Mouse (Mus musculus) midbrain, embryonic 16.5 days (tissue): ENCODE measurements around the gene H2-DMb2. TPM values are rescaled to one million over a fixed set of nuclear protein-coding genes. Genes with fewer than 3 reads are reported as not detected.

Experiments used
- ATAC-seq: fragments of 200-750 bp; cut with Nextera tagmentation; 2 replicates; pipeline ENCODE4 v1.8.0; 2017; ENCODE audit warnings: moderate TSS enrichment
- H3K27ac ChIP-seq: fragments of 300-500 bp; sonication (generic); 2 replicates; pipeline ENCODE4 v1.5.1; 2014; ENCODE audit warnings: mild to moderate bottlenecking, low read length, mixed read lengths
- H3K27me3 ChIP-seq: fragments of 300-500 bp; sonication (generic); 2 replicates; pipeline ENCODE4 v1.6.1; 2014; ENCODE audit warnings: low read depth, low read length, mixed read lengths; ENCODE audit not compliant: control insufficient read depth, insufficient read depth
- H3K36me3 ChIP-seq: fragments of 300-500 bp; sonication (generic); 2 replicates; pipeline ENCODE4 v1.6.1; 2014; ENCODE audit warnings: mild to moderate bottlenecking, low read length, moderate library complexity, mixed read lengths; ENCODE audit not compliant: control insufficient read depth, insufficient read depth
- H3K4me1 ChIP-seq: fragments of 300-500 bp; sonication (generic); 2 replicates; pipeline ENCODE4 v1.6.1; 2014; ENCODE audit warnings: mild to moderate bottlenecking, low read length, mixed read lengths; ENCODE audit not compliant: control insufficient read depth, insufficient read depth
- H3K4me2 ChIP-seq: fragments of 300-500 bp; sonication (generic); 2 replicates; pipeline ENCODE4 v1.6.1; 2014; ENCODE audit warnings: mild to moderate bottlenecking, low read length, mixed read lengths
- H3K4me3 ChIP-seq: fragments of 300-500 bp; sonication (generic); 2 replicates; pipeline ENCODE4 v1.5.1; 2014; ENCODE audit warnings: low read depth, mild to moderate bottlenecking, low read length, moderate library complexity, mixed read lengths
- H3K9ac ChIP-seq: fragments of 300-500 bp; sonication (generic); 2 replicates; pipeline ENCODE4 v1.6.1; 2014; ENCODE audit warnings: low read depth, low read length, mixed read lengths
- H3K9me3 ChIP-seq: fragments of 300-500 bp; sonication (generic); replicated peaks from 2 replicates; pipeline ENCODE4 v1.6.1; 2014; ENCODE audit warnings: mild to moderate bottlenecking, low read length, mixed read lengths; ENCODE audit not compliant: control insufficient read depth, poor library complexity, severe bottlenecking
- WGBS: fragments of 180-500 bp; shearing (Covaris S2); extraction: QIAGEN DNeasy Blood & Tissue Kit; methylation state at CpG from one replicate; pipeline ENCODE4 v1.1.7; 2014; 5-methylcytosine and 5-hydroxymethylcytosine counted together
- polyA plus RNA-seq: library from polyadenylated mRNA; unstranded; fragments of >200 nt; fragmentation: Nextera tagmentation; extraction: Ambion mirVana; gene quantifications from 2 replicates; pipeline ENCODE4 v1.2.1, GENCODE M21; 2015

Gene H2-DMb2
- polyA plus RNA-seq, 1 experiment from 2014 or later = 0.49 TPM

DNA sequence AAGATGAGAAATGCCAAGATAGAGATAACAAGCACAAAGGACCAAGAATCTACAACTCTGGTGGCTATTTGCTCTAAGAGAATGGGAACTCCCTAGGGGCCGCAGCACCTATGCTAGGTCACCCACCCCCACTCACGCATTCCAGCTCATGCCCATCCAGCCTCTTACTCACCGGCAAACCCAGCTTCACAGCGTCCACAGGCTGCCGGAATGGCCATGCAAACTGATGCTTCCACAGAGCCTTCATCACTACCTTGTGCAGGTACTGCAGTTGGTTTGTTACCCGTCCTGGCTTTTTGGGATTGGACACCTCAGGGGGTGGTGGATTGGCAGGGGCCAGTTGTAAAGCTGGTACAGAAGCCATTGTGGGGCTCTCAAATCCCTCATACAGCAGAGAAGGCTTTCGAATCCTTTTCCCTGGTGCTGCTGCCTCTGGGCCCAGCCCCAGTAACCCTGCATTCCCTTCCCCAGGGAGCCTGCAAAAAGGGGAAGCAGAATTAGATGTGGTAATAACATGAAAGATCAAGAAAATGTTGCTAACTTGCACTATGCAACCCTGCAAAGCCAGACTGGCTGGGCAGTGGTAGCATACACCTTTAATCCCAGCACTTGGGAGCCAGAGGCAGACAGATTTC, 26.3 kb upstream of the H2-DMb2 start:
- H3K36me3 ChIP-seq = peaks cover 44% of the 10 kb centered on the region
- no peak for ATAC-seq
- H3K9ac ChIP-seq = peak overlapping the region; percentile 56
- WGBS = 28% methylated on average over 7 of the region's 7 CpGs
- H3K27ac ChIP-seq = no peak overlapping the region
- peaks cover 18% of the 10 kb centered on the region for H3K4me1 ChIP-seq
- H3K4me2 ChIP-seq = peak overlapping the region; percentile 84
- peak overlapping the region; percentile 88 for H3K4me3 ChIP-seq
- H3K27me3 ChIP-seq = no peaks in the 10 kb centered on the region
- H3K9me3 ChIP-seq = no peaks in the 10 kb centered on the region

DNA sequence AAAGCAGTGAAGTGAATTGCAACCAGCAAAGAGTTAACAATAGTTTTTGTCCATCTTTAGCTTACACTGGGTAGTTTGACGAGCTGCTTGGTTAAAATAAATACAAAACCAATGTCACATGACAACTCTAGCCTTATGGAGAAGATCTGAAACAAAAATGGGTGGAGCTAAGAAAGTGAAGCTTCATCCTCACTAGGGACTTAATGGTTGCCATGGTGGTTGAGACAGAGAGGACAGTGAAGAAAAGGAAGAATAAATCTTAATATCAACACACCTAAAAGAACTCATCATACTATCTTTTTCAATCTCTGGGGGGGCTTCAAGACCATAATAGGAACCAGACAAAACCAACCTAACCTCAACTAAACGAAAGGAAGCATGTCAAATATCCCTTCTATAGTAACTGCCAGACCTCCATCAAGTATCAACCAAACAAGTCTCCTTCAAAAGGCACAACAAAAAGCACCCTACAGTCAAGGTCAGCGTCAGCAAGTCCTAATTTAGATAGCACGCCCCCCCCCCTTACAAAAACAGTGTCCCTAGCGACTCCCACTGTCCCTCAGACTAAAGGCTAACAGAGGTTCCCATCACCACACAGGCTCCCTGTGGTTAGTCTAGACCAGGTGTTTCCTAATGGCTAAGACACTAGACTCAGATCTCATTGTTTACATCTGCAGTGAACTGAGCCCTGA, 25.5 kb upstream of the H2-DMb2 start:
- ATAC-seq = no peak
- Histone ChIP-seq H3K27ac (peak overlapping the region; percentile 100), H3K4me1 (peaks cover 18% of the 10 kb centered on the region), H3K4me3 (peak overlapping the region; percentile 88), H3K4me2 (peak overlapping the region; percentile 84), H3K9ac (peak overlapping the region; percentile 85), H3K27me3 (no peaks in the 10 kb centered on the region), H3K9me3 (no peaks in the 10 kb centered on the region), H3K36me3 (peaks cover 36% of the 10 kb centered on the region)
- 0% methylated on average over 5 of the region's 5 CpGs for WGBS

DNA sequence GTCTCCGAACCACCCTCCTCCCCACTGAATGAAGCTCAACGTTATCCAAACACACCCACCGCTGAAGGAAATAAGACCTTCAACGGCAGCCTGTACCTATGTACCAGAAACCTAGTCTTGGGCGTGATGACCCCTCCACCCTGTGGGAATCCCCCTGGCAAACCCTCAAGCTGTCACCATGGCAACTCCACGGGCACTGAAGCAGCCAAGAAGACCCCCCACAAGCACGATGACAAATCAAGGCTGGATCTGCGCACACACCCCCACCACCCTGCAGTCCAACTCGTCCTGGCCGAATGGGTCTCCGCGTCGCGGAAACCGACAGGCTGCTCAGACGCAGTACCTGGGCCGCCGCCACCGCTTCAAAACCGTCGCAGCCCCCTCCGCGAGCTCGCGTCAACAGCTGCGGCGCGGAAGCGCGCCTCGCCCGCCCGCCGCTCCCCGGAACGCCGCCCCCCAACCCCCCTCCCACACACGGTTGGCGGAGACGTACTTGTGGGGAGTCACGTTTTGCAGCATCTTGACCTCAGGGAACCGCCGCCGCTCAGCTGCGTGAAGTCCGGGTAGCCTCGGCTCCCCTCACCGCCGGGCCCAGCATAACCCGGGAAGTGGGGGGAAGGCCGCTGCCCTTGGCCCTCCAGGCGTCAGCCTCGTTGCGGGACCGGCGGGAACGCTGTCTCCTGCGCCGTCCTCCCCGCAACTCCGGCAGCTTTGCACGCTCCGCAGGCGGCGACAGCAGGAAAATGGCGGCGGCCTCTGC, 24.8 kb upstream of the H2-DMb2 start:
- H3K27ac ChIP-seq = peak overlapping the region; percentile 100
- H3K9ac ChIP-seq = peak overlapping the region; percentile 85
- peaks cover 29% of the 10 kb centered on the region for H3K36me3 ChIP-seq
- H3K4me3 ChIP-seq = peak overlapping the region; percentile 88
- no peaks in the 10 kb centered on the region for H3K27me3 ChIP-seq
- H3K4me1 ChIP-seq = peaks cover 20% of the 10 kb centered on the region
- no peaks in the 10 kb centered on the region for H3K9me3 ChIP-seq
- WGBS = under 1% methylated on average over 67 of the region's 67 CpGs
- H3K4me2 ChIP-seq = peak overlapping the region; percentile 84
- no peak for ATAC-seq

DNA sequence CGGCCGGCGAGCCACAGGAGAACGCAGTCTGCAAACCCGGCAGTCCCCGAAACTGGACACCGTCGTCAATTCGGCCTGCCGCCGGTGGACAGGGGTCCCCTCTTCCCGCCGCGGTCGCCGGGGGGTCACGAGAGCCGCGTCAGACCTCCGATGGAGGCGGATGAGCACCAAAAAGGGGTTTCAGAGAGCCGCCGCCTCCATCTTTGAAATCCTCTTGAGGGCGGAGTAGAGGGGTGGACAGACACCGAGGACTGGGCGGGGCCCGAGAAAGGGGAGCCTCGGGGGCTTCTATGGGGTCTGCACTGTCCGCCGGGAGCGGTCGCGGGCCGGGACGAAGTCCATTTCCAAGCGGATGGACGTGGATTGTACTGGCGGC, 24.2 kb upstream of the H2-DMb2 start:
- Histone ChIP-seq H3K9ac (peak overlapping the region; percentile 85), H3K27me3 (no peaks in the 10 kb centered on the region), H3K27ac (peak overlapping the region; percentile 100), H3K36me3 (peaks cover 23% of the 10 kb centered on the region), H3K4me3 (peak overlapping the region; percentile 88), H3K4me2 (peak overlapping the region; percentile 84), H3K4me1 (peaks cover 26% of the 10 kb centered on the region), H3K9me3 (no peaks in the 10 kb centered on the region)
- whole genome bisulfite sequencing = 0% methylated on average over 38 of the region's 38 CpGs
- no peak; the same call in 1 of the 2 replicates for ATAC-seq

DNA sequence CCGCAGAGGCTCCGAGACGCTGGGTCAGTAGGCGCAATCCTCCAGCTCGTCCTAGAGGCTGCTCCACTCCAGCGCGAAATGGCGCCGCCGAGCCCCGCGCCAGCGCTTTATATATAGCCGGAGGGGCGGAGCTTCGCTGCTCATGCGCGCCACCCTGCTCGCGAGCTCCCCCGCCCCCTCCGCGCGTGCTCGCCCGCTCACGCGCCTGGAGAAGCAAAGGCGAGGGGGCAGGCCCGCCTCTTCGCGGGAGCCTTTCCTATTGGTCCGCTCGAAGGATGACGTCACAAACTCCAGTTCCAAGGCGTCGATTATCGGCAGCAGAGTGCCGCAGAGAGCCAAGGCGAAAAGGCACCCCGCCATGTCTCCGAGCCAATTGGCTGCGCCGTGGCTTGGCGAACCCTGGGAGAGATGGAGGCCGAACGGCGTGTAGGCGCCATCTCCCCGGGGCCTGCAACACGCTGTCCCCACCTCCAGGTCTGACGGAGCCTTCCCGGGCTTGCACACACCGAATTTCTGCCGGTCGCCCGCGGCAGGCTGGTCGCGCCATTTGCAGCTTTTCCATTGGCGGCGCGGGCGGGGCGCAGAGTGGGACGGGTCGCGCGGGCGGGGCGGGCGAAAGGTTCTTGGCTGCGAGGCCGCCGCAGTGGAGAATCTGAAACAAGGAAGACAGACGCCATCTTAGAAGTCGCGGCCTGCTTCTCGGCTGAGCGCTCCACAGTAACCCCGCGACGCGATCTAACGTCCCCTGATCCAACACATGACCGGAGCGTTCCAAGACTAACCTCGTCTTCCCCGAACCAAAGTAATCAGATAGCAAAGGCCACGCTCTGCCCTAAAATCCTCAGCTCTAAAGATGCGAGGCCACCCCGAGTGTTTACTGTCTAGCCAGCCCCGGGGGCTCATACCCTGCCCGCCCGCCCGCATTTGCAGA, 23.6 kb upstream of the H2-DMb2 start, which contains the start of gene H2-DMa:
H2-DMa (plus strand) TSS at position 293 of the 931 bp plus-strand sequence.
- Histone ChIP-seq H3K4me3 (peak within 1 kb of the TSS; percentile 88), H3K4me2 (peak within 1 kb of the TSS; percentile 84), H3K4me1 (peaks cover 32% of the 10 kb centered on the region), H3K36me3 (peaks cover 17% of the 10 kb centered on the region), H3K9ac (peak within 1 kb of the TSS; percentile 99), H3K9me3 (no peaks in the 10 kb centered on the region), H3K27ac (peak within 1 kb of the TSS; percentile 100), H3K27me3 (no peaks in the 10 kb centered on the region)
- ATAC-seq = peak; percentile 75
- 0% methylated on average over 96 of the region's 96 CpGs for WGBS

DNA sequence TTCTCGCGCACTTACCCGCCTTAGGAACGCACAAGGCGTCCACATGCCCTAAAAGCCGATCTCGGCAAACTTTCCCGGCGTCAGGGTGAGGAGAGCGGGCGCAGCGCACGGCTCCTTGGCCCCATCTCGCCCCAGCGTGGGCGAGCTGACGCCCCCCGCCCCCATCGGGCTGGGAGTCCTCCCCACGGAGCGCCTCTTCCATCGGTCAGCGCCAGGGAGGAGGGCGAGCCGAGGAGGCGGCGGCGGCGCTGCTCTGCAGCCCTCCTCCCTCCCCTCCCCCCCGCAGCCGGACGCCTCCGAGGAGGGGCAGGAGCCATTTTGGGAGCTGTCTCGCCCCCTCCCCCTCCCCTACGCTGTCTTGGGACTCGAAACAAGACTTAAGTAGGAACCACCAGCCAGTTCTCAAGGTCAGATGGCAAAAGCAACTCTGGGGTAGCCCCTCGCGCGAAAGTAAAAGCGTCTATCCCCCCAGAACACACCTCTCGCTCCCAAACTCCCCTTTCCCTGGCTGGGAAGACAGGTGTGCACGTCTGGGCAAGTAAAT, 22.9 kb upstream of the H2-DMb2 start:
- H3K36me3 ChIP-seq = peaks cover 10% of the 10 kb centered on the region
- ATAC-seq = 0 out of 2 replicates have a peak, but pooled peaks have one; percentile 1
- H3K9ac ChIP-seq = peak overlapping the region; percentile 99
- peak overlapping the region; percentile 100 for H3K27ac ChIP-seq
- no peaks in the 10 kb centered on the region for H3K9me3 ChIP-seq
- peak overlapping the region; percentile 84 for H3K4me2 ChIP-seq
- peaks cover 33% of the 10 kb centered on the region for H3K4me1 ChIP-seq
- no peaks in the 10 kb centered on the region for H3K27me3 ChIP-seq
- H3K4me3 ChIP-seq = peak overlapping the region; percentile 88
- under 1% methylated on average over 37 of the region's 42 CpGs for WGBS

DNA sequence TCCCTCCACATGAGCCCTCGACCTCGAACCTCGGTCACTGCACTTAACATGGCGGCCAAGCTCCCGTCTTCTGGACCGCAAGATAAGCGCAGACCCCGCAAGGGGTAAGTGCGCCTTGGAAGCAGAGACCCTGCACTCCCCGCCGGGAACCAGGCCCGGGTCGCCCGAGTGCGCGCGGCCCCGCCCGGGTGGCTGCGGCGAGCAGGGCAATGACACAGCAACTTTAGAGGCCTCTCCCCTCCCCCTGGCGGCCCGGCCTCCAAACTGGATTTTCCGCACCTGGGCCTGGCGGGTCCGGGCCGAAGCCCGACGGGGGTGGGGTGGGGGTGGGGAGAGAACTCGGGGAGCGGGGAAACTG, 22.3 kb upstream of the H2-DMb2 start:
- no peaks in the 10 kb centered on the region for H3K9me3 ChIP-seq
- under 1% methylated on average over 24 of the region's 31 CpGs for WGBS
- H3K27ac ChIP-seq = peak overlapping the region; percentile 100
- H3K36me3 ChIP-seq = peaks cover 8% of the 10 kb centered on the region; the same call in 1 of the 2 replicates
- no peaks in the 10 kb centered on the region for H3K27me3 ChIP-seq
- ATAC-seq = 0 out of 2 replicates have a peak, but pooled peaks have one; percentile 0
- peaks cover 33% of the 10 kb centered on the region for H3K4me1 ChIP-seq
- H3K9ac ChIP-seq = peak overlapping the region; percentile 99
- H3K4me2 ChIP-seq = peak overlapping the region; percentile 84
- H3K4me3 ChIP-seq = peak overlapping the region; percentile 88
